Mouse (Mus musculus): ENCODE data around the gene Sema6b.

- TF ChIP-seq CTCF (IDR thresholded peaks at IDR 0.05; ENCODE audit: borderline replicate concordance, insufficient read depth, low read depth, low read length) (no peak), POLR2A (IDR thresholded peaks at IDR 0.05; ENCODE audit: borderline replicate concordance, insufficient read depth, low read length) (no peak)
Observed at GRCm38 (mm10) chr17:56098711-56099572, 41.2 kb downstream of the Sema6b start.

Data from cerebellum, adult 2 months (tissue).